Mouse (Mus musculus) spleen, postnatal 36 days (tissue): ENCODE results near the gene Hbb-bh1.
"Not testable (repeated sequence)": the region's sequence is repeated elsewhere in the genome, so short reads cannot be mapped to it uniquely, and the experiment has no call there.

Source experiments
- DNase-seq, 2 experiments: peaks; one replicate each; pipeline ENCODE4 v3.0.0; 2022; ENCODE audit warnings: low spot score in 2 of 2, mixed read lengths in 1 of 2

Gene Hbb-bh1

GRCm38 (mm10) chr7:103812174-103812573, 30.8 kb downstream of the Hbb-bh1 start:
- DNase-seq: no peak

- DNase-seq: no peak
Observed at GRCm38 (mm10) chr7:103811223-103811845, 31.6 kb downstream of the Hbb-bh1 start.

GRCm38 (mm10) chr7:103810746-103811145, 32.2 kb downstream of the Hbb-bh1 start:
- DNase-seq: no peak

- no peak for DNase-seq
Observed at GRCm38 (mm10) chr7:103810296-103810695, 32.7 kb downstream of the Hbb-bh1 start.

GRCm38 (mm10) chr7:103809801-103810155, 33.2 kb downstream of the Hbb-bh1 start:
- no peak for DNase-seq

DNA sequence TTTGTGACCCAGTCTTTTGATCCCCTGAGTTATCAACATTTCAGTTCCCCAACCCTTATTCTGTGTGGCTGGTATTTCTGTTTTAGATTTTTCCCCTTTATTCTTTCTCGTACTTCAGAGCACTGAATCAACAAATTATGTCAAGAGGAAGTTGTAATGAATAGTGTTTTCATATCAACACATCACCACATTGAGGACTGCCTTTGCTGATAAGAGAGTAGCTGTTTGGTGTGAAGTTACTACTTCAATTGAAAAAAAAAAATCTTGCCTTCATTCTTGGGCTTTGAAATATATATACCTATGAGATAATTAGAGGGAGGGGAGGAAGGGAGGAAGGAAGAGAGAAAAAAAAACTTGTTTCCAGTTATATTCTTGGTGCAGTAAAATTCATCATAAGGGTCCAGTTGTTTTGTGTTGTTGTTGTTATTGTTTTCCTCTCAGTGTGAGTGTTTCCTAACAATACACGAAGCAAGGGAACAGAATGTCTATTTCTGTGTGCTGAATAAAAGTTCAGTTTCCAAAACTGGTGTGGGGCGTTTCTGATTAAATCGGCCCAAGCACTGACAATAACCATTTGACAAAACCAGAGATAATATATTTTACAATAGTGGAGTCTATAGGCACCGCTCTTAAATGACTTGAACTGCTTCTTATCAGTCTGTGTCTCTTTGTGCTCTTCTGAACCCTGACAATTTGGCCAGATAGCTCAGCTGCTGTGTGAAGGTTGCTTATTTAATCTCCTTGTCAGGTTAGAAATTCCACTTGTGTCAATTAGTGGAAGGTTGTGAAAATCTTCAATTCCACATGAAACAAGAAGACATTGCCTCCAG, 33.8 kb downstream of the Hbb-bh1 start:
- DNase-seq: no peak

- DNase-seq: not testable (repeated sequence)
Observed at GRCm38 (mm10) chr7:103808120-103808519, 34.8 kb downstream of the Hbb-bh1 start.

- no peak for DNase-seq
Observed at GRCm38 (mm10) chr7:103806856-103807255, 36.1 kb downstream of the Hbb-bh1 start.

DNA sequence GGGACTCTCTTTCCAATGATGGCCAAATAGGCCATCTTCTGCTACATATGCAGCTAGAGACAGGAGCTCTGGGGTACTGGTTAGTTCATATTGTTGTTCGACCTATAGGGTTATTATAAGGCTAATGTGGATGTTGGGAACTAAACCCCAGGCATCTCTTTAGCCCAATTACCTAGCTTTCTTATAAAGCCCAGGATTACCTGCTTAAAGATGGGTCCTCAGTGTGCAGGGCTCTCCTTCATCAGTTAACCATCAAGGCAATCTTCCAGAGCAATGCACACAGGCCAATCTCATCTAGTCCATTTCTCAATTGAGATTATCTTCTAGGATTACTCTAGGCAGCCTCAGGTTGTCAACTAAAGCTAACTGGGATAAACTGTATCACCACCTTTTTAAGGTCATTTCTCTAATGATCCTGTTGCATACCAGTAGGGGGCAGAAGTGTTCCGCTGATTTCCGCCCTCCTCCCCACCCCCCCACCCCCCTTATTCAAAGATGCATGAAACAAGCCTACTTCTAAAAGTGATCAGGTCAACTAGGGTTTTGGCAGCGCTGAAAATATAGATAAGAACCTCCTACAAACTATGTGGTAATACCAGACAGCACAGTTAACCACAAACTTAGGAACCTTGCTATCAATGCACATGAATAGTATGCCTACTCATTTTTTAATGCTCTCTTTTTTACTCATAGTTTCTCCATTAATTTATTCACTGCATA, 50.1 kb downstream of the Hbb-bh1 start:
- DNase-seq: no peak

DNA sequence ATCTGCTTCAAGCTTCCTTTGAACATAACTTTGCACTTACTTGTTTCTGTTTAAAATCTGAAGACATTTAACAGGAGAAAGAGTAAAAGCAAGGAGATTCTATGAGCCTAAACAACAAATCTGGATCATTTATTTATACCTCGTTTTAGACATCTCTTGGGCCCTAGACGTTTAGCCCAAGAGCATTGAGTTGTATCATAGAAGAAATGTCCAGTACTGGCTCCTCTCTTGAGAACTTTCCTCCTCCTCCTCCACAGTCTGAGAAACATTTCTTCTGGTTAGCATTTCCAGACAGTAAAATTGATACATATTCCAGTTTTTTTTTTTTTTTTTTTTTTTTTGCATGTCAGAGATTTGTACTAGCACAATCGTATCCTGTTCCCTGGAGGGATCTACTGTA, 51.2 kb downstream of the Hbb-bh1 start, which contains the start of gene Olfr67:
TSS of gene Olfr67 (minus strand) at position 101 of the 400 bp plus-strand sequence.
- DNase-seq: no peak
